Mouse (Mus musculus) T-cell, adult 66 days (primary cell): ENCODE data around the gene F13a1. TPM values are rescaled to one million over a fixed set of nuclear protein-coding genes. Genes with fewer than 3 reads are reported as not detected.

Experiments
- total RNA-seq, 2 experiments: library from RNA; stranded (reverse); gene quantifications; 3 replicates in 1 of 2; 4 replicates in 1 of 2; pipeline ENCODE4 v1.2.4; 2023

Gene F13a1
- total RNA-seq: under 1 TPM; 0.39 to 0.96 TPM

DNA sequence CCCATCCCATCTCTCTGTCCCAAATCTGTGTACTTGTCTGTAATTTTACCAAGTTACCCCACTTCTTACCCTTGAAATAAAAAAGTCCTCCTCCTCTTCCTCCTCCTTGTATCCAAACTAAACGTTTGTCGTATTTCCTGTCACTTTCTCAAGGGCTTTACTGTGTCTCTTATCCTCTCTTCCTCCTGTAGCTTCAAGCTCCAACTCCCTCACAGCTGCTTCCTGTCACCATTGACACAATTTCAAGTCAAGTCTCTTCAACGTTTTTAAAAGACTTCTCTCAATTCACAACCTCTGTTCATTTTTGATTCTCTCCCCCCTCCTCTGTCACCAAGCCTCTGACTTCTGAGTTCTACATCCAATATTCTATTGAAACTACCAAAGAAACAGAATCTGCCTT, at the start of gene F13a1:
Gene F13a1 (minus strand): TSS at position 119 of the 400 bp plus-strand sequence.

